Mouse (Mus musculus) ovary, adult 10 weeks (tissue): ENCODE measurements around the gene Gtpbp3. TPM values are rescaled to one million over a fixed set of nuclear protein-coding genes. Genes with fewer than 3 reads are reported as not detected.

Experiments
- polyA plus RNA-seq: library from polyadenylated mRNA; stranded (reverse); fragments of 350-450 nt; fragmentation: Illumina TruSeq; extraction: RNeasy Lipid Tissue Mini Kit (QIAGEN cat#74804); gene quantifications from one replicate; pipeline ENCODE4 v1.2.3, GENCODE M21; 2014

Gtpbp3 gene
- polyA plus RNA-seq, result 1.3 TPM

DNA sequence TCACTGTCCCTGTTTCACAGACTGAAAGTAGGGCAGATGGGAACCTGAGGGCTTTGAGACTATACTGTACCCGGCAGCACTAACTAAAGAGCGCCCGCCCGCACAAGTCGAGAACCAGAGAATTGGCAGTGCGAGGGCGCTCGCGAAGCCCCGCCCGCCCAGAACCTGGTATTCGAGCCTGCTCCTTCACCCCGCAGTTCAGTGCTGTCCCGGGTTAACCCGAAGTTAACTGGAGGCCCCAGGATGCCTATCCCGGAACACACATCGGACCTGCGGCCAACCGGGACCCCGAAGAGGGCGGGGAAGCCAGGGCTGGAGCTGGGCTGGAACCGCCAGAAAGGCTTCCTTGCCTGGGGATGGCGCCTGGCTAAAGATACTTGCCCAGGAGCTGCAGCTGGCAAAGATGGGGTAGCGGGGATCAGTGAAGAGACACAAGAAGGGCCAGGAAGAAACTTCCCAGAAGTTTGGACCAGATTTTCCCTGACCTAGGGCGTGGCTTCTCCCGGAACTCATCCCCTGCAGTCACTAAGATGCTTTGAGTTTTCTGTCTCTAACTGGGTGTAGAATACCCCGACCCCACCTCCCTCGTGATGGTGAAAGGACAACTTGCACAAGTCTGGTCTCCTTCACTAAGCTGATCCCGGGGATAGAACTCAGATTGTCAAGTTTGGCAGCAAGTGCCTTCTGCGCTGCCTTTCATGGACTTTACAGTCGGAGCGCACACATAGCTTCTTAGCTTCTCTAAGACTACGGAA is at the start of gene Gtpbp3:
Gene Gtpbp3 (plus strand): TSS at position 413 of the 755 bp plus-strand sequence.

DNA sequence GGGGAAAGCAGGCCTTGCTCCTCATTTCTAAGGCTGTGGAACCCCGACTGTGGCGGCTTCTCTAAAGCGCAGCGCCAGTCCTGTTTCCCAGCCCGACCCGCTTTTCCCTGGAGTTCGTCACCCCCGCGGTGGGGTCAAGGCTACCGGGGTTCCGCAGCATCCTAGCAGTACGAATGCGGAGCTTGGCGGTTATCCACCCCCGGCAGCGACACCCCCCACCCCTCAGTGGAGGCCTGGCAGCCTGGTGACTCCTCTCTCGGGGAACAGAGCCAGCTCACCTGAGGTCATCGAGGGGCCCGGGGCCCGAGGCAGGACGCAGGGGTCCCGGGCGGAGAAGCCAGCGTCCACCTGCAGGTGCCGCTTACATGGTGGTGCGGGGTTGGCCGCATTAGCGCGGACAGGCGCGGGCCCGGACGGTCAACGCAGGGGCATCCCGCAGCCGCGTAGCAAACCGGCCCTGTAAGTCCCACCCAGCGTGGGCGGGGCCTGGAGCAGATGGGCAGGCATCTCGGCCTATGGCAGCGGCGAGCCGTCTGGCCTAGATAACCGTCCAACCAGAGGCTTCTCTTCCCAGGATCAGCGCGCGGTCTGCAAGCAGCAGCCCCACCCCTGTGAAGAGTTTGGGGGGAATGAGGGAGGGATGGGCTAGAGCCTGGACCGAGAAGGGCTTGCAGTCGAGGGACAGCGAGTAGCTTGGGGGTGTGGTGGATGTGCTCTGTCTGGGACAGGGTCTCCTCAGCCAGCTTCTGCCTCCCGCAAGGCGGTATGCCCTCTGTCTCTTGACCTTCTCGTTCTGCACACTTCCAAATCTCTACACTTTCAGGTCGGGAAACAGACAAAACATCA is 24.5 kb upstream of the Gtpbp3 start, which contains the start of gene Abhd8:
Gene Abhd8 (minus strand): TSS at position 468 of the 846 bp plus-strand sequence.

DNA sequence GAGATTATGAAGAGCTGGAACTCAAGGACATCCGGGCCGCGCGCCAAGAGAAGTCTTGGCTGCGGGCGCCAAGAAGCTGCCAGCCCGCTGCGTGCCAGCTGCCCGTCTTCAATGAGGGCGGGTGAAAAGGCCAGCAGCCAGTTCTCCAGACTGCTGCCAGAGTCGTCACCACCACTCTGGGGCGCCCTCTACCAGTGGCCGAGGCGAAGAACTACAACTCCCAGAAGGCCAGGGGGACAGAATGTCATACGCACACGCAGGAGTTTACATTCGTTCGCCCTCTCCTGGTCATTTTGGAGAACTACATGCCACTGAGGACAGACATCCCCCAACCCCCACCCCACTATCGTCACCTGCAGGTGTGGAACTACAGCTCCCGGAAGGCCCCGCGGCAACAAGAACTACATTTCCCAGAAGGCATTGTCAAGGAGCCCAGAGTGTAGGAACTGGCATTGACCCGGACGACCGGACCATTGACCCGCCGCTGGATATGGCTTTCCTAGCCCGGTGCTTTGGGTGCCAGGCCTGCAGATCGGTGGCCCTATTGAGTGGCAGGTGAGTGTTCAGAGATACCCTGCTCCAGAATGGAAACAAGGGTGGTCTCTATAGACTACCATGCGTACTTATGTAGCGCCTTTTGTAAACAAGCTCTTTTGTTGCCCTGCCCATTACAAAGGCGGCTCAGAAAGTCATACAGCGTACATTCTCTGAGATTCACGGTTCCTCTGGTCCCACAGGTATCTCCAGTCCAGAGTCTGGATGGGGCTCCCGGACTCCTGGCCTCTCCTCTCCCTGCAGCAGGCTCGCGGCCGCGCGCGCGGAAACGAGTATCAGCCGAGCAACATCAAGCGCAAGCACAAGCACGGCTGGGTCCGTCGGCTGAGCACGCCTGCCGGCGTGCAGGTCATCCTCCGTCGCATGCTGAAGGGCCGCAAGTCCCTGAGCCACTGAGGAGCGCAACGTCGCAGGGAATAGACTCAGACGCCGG is 23.1 kb upstream of the Gtpbp3 start, which contains the start of gene Mrpl34:
Gene Mrpl34 (plus strand): TSS at position 447 of the 988 bp plus-strand sequence.

DNA sequence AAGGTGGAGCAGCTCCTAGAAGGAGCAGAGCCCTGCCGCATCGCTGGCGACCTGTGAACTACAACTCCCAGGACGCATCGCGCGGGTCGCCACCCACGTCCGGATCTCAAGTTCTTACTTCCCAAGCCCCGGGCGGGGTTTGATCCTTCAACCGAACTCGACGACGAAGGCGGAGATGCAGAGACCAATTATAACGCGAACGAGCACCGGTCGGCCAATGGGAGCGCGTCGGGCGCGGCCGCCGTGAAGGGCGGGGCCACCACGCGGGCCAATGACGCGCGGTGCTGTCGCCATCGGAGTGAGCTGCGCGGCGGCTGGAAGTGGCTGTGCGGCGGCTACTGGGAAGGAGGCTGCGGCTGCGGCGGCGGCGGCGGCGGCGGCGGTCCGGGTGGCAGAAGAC is 19.0 kb upstream of the Gtpbp3 start, which contains the start of gene Dda1:
Gene Dda1 (plus strand): TSS at position 284 of the 400 bp plus-strand sequence.

DNA sequence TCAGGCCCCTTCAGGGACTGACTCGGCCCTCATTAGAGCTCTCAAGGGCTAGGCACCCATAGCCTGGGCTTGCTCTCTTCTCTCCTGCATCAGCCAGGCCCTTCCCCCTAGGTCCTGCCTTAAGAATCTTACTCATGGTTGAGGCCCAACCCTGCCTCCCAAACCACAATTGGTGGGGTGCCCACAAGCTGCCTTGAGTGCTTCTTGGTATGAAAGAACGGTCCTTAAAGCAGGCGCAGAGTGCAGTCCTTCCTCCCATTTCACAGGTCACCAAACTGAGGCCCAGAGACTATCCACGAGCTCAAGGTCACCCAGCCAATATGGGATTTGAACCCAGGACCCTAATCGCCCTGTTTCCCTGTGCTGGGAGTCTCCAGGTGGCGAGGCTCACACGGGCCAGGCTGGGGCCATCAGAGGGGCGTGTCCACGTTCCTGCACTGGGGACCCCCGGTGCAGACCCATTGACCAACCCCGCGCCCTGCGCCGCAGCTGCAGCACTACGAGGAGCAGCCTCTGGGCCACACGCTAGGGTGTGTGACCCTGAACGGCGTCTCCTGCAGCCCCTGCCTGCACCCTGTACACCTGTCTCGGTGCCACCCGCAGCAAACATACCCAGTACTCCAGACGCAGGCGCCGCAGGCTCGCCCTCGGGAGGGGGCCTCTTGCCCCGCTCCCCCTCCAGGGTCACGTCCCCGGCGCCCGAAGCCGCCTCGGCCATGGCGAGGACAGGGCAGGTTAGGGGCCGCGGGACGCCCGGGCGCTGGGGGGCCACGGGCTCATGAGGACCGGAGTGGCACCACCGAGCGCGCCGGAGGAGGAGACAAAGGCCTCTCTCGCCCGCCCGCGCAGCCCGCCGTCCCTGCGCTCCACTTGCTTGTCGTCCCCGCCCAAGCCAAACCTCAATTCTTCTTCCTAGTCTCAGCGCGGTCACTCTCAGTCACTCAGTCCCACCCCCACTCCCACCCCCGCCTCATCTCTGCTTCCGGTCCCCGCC is 2.5 kb upstream of the Gtpbp3 start, which contains the start of gene Ano8:
Gene Ano8 (minus strand): TSS at position 822 of the 994 bp plus-strand sequence.

DNA sequence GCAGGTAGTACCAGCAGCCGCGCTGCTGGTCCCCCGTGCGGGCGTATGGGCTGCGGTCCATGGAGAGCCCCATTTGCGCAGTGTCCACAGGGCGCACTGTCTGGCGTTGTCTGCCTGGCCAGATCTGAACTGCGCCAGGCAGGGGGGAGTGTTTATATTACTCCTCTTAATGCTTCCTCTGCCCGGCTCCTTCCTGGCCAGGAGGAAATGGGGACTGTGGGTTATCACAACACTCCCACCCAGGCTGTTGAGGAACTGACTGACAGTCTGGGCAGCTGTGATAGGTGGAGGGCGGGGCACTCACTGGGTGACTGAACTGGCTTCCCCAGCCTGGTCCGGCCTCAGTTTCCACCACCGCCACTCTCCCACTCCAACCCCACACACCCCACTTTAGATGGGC is 23.7 kb downstream of the Gtpbp3 start, which contains the start of gene Plvap:
Gene Plvap (minus strand): TSS at position 109 of the 400 bp plus-strand sequence.

DNA sequence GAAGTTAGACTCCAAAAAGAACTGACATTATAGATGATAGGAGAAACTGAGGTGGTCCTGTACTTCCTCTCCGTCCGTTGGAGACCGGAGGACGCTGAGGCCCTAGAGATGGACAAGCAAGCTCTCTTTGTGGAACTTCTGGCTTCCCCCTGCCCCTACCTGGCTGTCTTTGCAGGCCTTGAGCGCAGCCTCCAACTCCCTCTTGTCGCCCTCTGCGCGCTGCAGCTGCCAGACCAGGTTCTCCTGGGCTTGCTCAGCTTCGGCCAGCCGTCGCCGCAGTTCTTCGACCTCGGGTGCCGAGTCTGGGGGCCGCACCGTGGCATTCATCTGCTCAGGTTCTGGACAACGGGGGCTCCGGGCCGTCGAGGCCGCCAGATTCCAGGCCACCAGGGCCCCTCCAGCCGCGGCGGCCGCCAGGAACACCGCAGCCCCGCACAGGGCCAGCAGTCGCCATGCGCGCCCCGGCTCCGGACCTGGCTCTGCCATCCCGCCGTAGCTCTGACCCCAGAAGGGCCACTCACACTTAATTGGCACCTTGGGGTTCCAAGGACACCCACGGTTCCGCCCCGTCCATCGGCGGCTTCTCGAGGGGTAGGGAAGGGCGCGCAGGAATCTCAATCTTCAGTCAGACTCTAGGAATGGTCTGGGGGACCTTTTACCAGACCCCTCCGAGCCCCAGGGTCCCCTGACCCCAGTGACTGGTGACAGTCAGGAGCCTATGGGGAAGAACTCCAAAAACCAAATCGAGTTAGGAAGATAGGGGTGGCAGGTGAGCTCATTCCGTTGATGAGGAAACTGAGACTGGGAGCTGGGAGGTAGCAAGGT is 37.5 kb downstream of the Gtpbp3 start, which contains the start of gene Ccdc194:
Gene Ccdc194 (minus strand): TSS at position 486 of the 825 bp plus-strand sequence.

DNA sequence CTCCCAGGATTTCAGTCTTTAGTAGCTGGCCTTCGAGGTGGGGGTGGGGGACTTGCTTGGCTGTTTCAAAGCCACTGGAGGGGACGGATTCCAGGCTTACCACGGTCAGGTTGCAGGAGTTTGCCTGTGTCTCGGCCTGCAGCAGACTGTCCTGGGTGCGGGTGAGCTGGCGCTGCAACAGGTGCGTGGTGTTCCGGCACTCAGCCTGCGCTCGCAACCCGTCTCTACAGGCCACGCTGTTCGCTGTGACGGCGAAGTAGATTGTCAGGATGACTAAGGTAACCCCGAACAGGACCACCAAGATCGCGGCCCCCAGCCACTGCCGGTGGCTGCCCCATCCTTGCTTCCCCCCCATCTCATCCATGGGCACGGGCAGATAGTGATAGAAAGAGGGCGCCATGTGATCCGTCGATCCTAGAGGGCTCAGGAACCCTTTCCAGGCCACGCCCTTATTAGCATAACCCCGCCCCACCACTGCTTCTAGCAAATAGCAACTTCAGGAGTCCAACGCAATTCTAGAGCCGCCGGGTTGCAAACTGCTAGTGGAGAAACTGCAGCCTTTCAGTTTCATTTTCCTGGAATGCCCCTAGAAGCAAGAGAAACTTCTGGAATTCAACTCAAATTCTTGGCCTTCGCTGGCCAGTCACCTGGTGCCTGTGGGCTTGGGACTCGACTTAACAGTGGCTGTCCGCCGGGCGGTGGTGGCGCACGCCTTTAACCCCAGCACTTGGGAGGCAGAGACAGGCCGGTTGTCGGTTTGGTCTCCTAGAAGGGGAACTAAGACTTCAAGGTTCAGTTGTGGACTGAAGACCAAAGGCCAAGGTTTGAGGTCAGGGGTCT is 49.3 kb downstream of the Gtpbp3 start, which contains the start of gene Bst2:
Gene Bst2 (minus strand): TSS at position 429 of the 840 bp plus-strand sequence.

DNA sequence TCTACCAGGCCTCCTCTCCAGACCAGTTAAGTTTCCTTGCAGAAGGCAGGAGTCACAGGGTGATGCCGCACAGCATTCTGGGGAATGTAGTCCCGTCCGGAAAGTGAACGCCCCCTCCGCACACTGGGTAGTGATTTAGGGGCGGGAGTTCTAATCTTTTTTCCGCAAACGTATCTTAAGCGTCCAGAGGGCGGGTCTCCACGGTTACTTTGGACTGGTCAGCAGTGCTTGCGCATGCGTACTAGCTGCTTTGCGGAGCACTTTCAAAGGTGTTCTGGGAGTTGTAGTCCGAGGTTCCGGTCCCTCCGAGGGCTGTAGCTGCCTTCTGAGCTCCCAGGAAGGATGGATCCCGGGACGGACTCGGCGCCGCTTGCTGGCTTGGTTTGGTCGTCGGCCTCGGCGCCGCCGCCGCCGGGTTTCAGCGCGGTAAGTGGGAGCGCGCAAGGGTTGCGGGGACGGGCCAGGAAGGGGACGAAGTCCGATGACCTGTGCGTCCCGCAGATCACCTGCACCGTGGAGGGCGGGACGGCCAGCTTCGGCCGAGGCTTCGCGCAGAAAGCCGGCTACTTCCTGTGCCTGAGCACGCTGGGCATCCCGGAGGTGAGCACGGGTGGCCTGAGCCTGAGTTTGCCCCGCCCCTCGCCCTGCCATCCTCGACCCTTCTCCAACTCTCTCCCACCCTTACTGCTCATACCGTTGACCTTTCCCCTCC is 54.9 kb downstream of the Gtpbp3 start, which contains the start of gene Mvb12a:
Gene Mvb12a (plus strand): TSS at position 291 of the 712 bp plus-strand sequence.

Other genes with a start within 250 kb of the Gtpbp3 start
- 2.3 TPM for gene Myo9b, start 215.4 kb upstream of the Gtpbp3 start, polyA plus RNA-seq
- 5.0 TPM for gene Haus8, start 215.2 kb upstream of the Gtpbp3 start, polyA plus RNA-seq
- 1.5 TPM for gene Use1, start 121.3 kb upstream of the Gtpbp3 start, polyA plus RNA-seq
- 1.2 TPM for gene Ocel1, start 116.8 kb upstream of the Gtpbp3 start, polyA plus RNA-seq
- 1.3 TPM for gene Nr2f6, start 106.1 kb upstream of the Gtpbp3 start, polyA plus RNA-seq
- gene Ushbp1, start 92.3 kb upstream of the Gtpbp3 start, polyA plus RNA-seq, result 0.31 TPM
- gene Babam1, start 91.2 kb upstream of the Gtpbp3 start, polyA plus RNA-seq, result 8.6 TPM
- 0.54 TPM for gene Ankle1, start 82.1 kb upstream of the Gtpbp3 start, polyA plus RNA-seq
- gene Abhd8, start 24.4 kb upstream of the Gtpbp3 start, polyA plus RNA-seq, result 0.68 TPM
- gene Mrpl34, start 23.1 kb upstream of the Gtpbp3 start, polyA plus RNA-seq, result 9.7 TPM
- 3.4 TPM for gene Dda1, start 18.9 kb upstream of the Gtpbp3 start, polyA plus RNA-seq
- gene Ano8, start 2.1 kb upstream of the Gtpbp3 start, polyA plus RNA-seq, result 1.00 TPM
- gene Plvap, start 23.6 kb downstream of the Gtpbp3 start, polyA plus RNA-seq, result 0.46 TPM
- gene Ccdc194, start 37.6 kb downstream of the Gtpbp3 start, polyA plus RNA-seq, result not detected
- 8.3 TPM for gene Bst2, start 49.4 kb downstream of the Gtpbp3 start, polyA plus RNA-seq
- 0.66 TPM for gene Mvb12a, start 54.8 kb downstream of the Gtpbp3 start, polyA plus RNA-seq
- gene Tmem221, start 70.8 kb downstream of the Gtpbp3 start, polyA plus RNA-seq, result 3.4 TPM
- 0.26 TPM for gene Nxnl1, start 78.5 kb downstream of the Gtpbp3 start, polyA plus RNA-seq
- gene Slc27a1, start 80.8 kb downstream of the Gtpbp3 start, polyA plus RNA-seq, result 4.7 TPM
- gene Pgls, start 104.1 kb downstream of the Gtpbp3 start, polyA plus RNA-seq, result 0.17 TPM
- gene Fam129c, start 109.5 kb downstream of the Gtpbp3 start, polyA plus RNA-seq, result not detected
- gene Colgalt1, start 122.9 kb downstream of the Gtpbp3 start, polyA plus RNA-seq, result 73.2 TPM
- gene Unc13a, start 183.7 kb downstream of the Gtpbp3 start, polyA plus RNA-seq, result not detected
- not detected for gene Jak3, start 188.2 kb downstream of the Gtpbp3 start, polyA plus RNA-seq
- gene Insl3, start 201.1 kb downstream of the Gtpbp3 start, polyA plus RNA-seq, result not detected
- 2.2 TPM for gene B3gnt3, start 213.7 kb downstream of the Gtpbp3 start, polyA plus RNA-seq
- gene Fcho1, start 237.6 kb downstream of the Gtpbp3 start, polyA plus RNA-seq, result not detected